Mouse (Mus musculus) CH12F3 (cell line): ENCODE measurements at regions not wholly inside any gene's neighbourhood (a gene's known extent, or its start where the extent isn't known, plus 50 kb on each side); places are given as distances from the start of the nearest gene placed in this dataset.

Experiments used
- in situ Hi-C: fragments of 300-500 bp; cut with MboI; formaldehyde crosslinking; loops from 2 replicates; pipeline ENCODE4 v1.14.3; 2020; ENCODE audit warnings: low sequenced_read_pairs

DNA sequence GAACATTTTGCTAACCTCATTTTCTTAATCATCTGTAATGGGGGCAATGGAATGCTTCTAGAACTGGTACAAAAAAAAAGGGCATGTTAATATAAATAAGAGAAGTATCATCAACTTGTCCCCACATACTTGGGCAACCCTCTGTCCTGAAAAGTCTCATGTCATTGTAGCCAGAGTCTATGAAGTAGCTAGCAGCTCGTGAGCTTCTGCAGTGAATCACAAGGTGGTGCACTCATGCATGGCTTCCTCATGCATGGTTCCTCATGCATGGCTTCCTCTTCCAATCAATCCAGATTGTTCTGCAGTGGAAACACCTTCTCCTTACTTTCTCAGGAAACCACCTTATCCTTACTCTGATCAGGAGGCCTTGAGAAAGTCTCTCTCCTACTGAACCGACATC is 267.9 kb upstream of the Tbl1xr1 start:
- in situ Hi-C loops = no loop called here

DNA sequence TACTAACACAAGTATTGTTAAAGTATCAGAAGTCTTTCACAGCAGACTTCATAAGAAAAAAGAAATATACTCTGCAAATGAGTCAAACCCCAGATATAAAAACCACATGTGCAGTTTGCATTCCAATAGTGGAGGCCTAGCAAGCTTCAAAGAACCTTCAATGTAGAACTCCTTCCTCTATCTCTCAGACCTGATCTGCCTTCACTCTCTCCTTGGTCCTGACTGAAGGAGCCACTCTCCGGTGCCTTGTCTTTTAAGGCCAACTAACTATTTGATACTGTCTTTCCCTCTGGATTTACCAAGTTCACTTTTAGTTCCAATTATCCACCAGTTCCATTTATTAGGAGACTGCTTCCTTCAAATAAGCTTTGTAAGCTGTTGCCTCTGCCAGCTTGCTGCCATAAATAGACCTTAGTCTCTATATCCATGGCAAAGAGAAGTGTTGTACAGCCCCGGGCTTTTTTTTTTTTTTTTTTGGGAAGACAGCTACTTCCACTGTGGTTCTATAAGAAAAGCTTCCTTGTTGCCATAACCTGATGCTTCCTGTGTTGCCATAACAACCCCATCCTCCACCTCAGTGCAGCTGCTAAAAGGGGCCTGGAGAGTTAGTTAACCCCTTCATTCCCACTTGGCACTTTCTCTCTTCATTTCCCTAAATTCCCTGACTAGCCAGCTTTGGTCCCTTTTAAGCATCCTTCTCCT is 266.5 kb upstream of the Tbl1xr1 start:
- in situ Hi-C loops = no loop called here

DNA sequence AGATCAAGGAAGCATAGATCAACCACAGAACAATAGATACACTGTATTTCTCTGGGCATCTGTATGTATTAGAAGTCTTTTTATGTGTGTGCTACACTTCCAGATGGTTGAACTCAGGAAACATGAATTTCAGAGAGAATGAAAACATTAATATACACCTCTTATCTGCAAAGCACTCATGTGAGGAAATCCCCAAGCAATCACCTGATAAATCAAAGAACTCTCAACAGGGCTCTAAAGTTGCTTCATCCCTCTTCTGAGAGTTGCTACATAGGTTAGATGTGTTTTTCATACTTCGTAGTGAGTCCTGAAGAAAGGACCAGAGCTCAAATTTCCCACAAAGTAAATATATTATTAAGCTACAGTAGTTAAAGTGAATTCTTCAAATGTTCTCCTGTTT is 263.1 kb upstream of the Tbl1xr1 start:
- in situ Hi-C loops = no loop called here

DNA sequence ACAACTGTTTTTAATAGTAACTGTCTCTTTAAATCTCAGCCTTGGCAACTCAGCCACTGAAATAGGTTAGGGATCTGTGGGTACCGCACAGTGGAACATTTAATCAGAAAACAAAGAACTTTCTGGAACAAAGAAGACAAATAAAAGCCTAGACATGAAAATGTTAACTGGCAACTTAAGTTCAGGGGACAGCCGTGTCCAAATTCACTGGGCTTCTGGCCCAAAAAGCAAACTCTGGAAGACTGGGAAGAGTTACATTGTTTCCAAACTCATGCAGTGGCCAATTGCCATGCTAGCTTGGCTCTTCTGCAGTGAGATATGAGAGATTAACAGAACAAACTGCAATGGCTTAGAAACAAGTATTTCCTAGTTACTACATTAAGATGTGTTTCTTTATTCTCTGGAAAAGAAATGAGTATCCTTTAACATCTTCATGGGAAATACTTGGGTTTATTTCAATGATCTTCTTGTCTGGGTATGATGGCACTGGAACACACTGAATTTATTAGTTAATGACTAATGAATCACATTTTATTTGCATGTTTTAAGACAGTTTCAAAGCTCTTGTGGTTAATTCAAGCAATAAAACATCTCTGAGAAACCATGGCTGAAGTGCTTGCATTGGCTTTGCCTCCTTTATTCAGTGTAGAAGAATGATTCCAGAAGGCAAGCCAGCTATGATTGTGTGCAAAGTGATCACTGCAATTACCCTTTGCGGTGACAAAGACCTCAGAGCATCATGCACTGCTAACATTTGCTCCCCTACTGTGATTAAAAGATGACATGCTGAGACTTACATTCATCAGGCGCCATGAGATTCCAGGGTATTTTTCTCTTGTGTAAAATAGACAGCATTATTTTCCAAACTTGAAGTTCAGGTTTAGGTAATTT is 259.2 kb upstream of the Tbl1xr1 start:
- in situ Hi-C loops = no loop called here

DNA sequence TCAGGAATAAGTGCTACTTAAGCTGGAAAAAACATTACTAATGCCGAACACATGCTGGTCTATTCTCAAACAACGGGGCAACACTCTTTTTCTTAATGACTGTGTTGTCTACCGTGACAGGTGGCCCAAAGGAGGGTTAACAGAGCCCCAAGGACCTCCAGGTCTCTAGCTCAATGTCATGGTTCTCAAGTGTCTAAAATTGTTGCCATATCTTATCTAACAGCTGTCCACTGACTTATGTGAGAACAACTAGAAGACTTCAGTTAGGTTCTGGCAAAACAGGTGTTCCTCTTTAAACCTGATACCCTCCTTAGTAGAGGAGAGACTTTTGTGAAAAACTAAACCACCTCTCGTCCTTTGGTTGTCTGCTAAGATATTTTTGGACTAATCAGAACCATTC is 257.4 kb upstream of the Tbl1xr1 start:
- in situ Hi-C loops = no loop called here

DNA sequence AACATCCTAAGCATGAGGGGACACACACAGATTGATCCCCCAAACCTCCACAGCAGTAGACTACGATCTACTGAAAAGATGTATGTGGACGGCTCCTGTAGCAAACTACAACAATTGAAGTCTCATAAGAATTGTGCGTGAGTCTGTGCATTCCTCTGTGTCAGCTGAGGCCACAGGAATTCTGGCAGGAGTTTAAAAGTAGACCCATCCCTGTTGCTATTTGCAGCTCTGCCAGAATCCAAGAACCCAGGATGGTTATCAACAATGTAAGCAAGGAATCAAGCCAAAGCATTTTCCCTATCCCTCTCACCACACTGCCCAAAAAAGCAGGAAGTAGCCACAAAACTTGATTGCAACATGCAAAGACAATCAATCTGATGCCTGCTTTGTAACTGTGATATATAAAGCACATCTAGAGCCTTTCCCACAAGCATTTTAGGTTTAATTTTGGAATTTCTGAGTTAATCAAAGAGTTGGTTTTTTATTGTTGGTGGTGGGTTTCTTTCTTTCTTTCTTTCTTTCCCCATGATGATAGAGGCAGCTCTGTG is 256.3 kb upstream of the Tbl1xr1 start:
- in situ Hi-C loops = no loop called here

DNA sequence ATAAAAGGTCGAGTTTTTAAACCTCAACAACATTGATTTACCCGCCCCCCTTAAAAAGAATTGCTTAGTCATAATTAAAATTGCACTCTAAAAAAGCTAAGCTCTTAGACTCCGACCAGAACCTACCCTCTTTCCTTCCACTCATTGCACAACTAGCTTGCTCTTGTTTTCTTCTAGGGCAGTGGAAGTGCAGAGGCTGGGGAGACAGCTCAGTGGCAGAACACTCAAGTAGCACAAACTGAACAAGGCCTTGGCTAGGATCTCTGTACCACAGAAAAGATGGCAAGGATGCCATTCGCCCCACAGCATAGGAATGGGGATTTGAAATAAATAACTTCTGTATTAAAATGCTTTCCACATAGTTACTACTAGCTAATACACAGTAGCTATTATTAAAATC is 253.8 kb upstream of the Tbl1xr1 start:
- in situ Hi-C loops = no loop called here

DNA sequence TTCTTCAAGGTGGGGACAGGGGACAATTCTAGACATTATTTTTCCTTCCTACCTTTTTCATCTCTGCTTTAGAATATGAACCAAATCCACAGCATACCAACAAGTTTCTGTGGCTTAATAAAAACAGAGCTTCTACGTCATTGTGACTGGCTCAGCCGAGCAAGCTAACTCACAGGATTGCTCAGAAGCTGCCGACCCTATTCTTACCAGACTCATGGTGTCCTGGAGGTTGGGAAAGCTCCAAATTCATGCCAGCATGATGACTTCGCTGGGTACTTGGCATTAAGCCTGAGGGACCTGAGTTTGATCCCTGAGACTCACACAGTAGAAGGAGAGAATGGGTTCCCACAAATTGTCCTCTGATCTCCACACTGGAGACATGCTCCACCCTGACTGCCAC is 253.1 kb upstream of the Tbl1xr1 start:
- in situ Hi-C loops = no loop called here

DNA sequence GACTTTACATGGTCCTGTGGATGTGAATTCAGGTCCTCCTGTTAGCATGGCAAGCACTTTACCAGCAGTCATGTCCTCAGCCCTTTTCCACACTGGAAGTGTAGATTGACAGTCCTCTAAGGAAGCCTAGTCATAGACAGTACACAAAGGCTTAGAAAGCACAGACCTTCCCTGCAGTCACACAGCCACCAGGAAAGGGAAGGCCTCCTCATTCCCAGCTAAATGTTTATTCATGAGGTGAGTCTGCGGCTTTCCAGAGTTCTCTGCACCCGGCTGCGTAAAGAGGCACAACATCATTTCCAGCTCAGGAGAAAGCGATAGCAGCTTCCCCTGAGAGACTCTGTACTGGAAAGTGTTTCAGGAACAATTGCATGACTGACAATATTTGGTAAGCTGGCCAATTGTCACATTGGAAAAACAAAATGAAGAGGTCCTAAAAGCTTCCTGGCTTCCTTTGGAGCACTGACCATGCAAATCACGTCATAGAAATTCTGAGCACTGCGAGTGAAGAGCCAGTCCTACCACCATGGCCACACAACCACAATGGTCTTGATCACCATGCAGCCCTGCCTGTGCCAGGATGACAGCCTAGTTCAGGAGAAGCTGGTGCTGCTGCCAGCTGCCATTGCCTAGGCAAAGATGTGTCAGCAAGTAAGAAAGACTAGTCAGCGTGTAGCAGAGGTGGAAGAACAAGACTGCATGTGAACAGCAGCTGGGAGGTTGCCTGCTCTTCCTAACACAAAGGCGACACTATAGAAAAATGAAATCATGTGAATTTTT is 252.2 kb upstream of the Tbl1xr1 start:
- in situ Hi-C loops = no loop called here

DNA sequence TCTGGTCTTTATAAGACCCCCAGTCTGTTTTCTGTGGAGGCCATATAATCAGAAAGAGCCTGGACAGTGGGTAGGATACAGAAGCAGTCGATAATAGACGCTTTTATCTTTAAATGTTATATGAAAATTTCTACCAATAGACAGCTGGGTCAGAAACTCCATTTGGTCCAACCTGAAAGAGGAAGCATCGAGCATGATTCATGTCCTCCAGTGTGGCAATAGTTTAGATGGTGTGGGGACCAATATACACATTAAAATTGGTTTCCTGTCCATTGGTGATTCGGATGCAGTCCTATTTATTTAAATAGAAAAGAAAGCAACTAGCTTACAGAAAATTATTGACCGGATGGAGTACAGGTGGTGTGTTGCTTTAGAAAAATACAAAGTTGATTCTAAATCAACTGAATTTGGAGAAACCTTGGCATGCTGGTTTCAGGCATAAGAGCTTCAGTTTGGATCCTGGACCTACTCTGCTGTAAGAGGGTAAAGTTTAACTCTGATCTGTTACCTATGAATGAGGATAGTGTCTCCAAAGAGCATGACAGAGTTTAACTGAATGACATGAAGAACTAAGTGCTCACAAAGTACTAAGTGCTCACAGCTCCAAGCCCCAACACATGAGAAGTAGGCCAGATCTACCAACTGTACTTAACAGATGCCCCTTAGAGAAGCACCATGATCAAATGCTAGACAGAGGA is 251.4 kb upstream of the Tbl1xr1 start:
- in situ Hi-C loops = no loop called here

DNA sequence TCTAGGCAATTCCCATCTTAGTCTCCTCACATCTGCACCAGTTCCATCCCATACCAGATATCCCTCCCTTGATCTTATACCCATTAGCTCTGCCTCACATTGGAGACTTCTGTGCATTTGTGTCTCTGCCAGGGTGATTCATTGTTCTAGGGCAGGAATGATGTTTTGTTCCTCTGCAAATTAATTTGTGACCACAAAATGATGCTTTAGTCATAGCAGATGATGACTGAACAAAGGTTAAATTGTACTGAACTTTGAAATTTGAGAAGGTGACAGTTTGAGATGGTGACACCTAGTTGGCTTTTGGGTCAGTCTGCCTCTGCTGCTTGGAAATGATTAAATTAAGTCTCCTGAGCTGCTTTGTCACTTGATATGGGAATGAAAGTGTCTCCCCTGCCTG is 248.8 kb upstream of the Tbl1xr1 start:
- in situ Hi-C loops = no loop called here

DNA sequence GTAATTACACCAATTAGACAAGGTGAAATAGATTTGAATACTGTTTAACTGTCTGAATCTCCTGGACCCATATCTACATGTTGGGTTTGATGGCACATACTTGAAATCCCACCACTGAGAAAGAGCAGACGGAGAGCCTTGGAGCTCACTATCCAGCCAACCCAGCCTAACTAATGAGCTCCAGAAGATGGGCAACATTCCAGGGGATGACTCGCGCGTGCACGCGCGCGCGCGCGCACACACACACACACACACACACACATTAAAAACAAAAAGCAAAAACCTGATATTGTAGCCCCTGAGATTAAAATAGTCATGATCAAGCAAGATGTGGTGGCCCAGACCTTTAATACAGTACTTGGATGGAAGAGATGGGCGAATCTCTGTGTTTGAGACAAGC is 243.3 kb upstream of the Tbl1xr1 start:
- in situ Hi-C loops = no loop called here

DNA sequence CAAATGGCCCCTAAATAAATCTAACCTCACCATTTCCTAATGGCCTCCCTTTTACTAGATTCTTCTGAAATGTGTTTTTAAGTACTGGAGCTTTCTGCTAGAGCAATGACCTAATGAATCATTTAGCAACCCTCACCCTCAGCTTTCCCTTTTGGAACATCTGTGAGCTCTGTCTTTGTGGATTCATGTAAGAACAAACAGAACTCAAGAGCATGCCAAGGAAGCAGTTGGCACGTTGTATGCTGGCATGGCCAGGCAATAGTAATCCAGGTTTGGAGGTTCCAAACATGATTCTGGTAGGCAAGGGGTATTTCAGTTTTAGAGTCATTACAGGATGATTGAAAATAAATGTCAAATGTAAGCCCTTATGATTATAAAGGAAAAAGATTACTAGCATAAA is 240.9 kb upstream of the Tbl1xr1 start:
- in situ Hi-C loops = no loop called here

DNA sequence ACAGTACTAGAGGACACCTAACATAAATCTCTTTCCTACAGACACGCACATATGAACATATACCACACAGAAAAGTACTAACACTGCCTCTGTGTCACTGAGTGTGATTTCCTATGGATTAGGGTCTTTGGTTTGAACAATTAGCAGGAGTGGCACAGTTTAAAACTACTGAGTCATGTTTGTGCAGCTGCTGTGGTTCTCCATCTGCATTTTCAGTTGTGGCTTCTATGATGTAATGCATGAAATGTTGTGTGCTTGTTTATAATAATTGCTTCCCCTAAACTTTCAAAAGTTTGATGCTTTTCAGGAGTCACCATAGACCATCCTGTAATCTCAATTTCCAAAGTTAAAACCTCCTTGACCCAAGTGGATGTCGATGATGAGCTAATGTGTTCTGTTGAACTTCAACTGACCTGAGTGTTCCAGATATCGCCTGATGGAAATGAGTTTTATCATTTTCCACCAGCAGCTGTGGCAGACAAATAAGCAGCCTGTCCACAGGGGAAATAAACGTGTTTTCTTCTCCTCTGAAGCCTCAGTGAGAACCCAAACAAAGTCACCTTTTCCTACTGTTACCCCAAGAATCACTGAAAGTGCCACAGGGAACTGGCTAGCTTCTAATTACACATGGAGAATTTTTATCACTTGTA is 239.0 kb upstream of the Tbl1xr1 start:
- in situ Hi-C loops = no loop called here

DNA sequence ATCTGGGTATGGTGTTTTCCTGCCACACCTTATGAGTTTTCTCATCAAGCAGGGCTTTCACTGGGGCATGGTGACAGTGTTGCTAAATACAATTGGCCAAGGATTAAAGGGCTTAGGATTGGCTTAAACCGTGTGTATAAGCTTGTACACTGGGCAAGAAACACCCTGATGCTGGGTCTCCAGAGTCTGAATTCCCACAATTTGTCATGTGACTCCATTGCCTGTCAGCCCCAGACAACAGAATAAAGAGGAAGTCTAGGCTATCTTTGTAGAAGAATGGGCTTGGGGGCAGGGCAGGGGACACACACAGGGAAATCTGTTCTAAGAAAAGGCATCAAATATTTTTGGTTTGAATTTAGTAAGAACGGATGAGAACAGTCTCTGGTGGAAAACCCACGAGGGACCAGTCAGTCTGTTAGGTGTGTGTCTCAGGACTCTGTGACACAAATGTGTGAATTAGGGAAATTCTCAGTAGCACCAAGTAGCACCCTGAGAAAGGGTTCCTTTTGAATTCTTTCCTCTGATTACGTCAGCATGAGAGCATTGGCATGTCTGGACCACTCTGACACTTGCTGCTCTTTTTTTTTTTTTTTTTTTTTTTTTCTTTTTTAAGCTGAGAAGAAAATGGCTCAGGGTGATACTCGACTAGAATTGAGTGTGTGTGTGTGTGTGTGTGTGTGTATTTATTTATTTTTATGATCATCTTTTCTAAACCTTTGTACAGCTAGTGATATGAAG is 235.5 kb upstream of the Tbl1xr1 start:
- in situ Hi-C loops = no loop called here

DNA sequence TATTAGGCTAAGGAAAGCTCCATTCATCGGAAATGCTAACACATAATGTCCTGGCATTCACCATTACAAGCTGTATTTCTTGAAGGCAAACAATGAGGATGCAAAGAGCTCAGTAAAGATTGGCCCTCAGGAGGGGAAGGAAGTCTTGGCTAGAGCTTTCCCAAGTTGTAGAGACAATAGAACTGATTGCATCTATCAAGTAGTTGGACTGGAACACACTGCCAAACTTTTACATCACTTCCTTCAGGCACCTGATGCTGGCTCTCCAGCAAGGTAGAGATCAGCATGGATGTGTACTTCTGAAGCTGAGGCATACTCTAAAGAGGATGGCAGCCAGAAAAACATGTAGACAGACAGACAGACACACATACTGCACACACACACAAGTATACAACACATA is 234.9 kb upstream of the Tbl1xr1 start:
- in situ Hi-C loops = no loop called here

DNA sequence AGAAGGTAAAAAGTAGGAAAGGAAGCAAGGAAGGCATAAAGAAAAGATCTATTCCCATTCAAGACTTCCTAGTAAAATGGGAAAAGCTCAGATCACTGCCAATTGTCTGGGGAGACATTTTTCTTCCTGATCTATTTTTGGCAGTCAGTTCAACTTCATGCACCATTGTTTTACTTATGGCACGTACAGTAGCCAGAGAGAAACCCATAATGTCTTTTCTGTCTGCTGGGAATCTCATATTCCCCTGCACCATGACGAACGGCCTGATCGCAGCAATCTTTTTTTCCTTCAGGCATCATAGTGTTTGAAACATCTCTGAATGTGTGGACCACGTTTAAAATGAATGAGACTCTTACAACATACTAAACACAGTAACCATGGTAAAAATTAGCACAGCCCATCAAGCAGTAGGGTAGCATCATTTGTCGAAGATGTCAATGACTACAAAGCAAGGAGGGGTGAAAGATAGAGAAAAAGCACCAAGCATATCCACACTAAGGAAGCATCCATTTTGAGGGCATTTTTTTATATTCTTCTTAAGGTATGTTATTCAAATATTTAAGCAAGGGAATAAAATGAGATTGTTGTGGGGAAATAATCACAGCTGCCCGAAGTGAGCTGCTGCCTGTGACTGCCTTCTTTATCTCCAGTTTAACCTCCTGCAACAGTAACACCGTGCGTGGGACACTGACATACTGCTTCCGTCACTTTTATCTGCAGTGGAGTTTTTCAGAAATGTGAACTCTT is 233.7 kb upstream of the Tbl1xr1 start:
- in situ Hi-C loops = no loop called here

DNA sequence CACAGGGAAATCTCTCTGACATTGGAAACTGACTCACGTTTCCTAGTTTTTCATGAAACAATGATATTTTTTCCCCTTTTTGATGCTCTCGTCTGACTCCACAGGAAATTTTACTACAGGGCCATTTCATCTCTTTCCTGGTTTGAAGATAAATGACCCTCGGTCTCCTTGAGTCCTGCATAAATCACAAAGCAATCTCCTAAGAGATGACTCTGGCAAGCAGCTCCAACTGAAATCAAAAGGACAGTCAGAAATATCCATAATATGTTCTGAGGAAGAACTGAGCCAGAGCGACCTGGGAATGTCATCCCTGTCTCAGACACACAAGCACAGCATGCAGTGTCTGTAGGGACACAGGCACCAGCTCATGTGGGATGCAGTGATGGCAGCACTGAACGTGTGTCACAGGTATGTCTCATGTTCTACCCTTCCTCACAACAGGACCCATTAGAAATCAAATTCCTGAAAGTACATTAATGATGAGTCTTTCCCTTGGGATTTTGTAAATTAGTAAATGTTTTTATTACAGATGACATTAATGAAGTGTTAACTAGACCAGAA is 233.1 kb upstream of the Tbl1xr1 start:
- in situ Hi-C loops = no loop called here

DNA sequence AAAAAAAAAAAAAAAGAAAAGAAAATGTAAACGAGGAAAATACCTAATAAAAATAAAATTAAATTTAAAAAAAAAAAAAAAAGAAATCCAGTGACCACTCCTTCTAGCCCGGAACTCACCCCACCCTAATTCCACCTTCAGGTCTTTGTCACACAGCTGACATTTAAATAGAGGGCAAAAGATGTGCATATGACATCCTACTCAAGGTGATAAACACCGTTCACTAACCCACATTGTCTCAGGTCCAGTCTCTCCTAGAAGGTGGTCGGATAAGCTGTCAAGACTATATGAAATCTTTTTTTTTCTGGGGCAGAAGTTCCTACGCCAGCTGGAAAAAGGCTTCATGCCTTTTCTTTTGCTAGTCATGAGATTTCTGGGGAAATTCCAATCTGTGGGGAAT is 226.6 kb upstream of the Tbl1xr1 start:
- in situ Hi-C loops = no loop called here
